Mouse (Mus musculus): ENCODE data around the gene Miga1. TPM values are rescaled to one million over a fixed set of nuclear protein-coding genes. Genes with fewer than 3 reads are reported as not detected.
A peak's percentile ranks its signal among the peaks of the same experiment; 100 is the strongest.
"Not testable (repeated sequence)": the region's sequence is repeated elsewhere in the genome, so short reads cannot be mapped to it uniquely, and the experiment has no call there.

The Miga1 gene
- total RNA-seq, 2 experiments from 2014 or later = 17.2 to 17.7 TPM

- DNase-seq = no peak
Measured at GRCm38 (mm10) chr3:152321765-152322547, 18.3 kb downstream of the Miga1 start.

GRCm38 (mm10) chr3:152320972-152321645 lies 19.1 kb downstream of the Miga1 start:
- peak; percentile 53 for DNase-seq

- not testable (repeated sequence) for DNase-seq
Measured at GRCm38 (mm10) chr3:152316447-152317173, 23.6 kb downstream of the Miga1 start.

GRCm38 (mm10) chr3:152315613-152316012 lies 24.6 kb downstream of the Miga1 start:
- peak; percentile 91 for DNase-seq

- not testable (repeated sequence) for DNase-seq
Measured at GRCm38 (mm10) chr3:152314666-152315065, 25.5 kb downstream of the Miga1 start.

GRCm38 (mm10) chr3:152309250-152309645 lies 31.0 kb downstream of the Miga1 start:
- DNase-seq = no peak

GRCm38 (mm10) chr3:152308485-152309249 lies 31.5 kb downstream of the Miga1 start:
- peak; percentile 57 for DNase-seq

GRCm38 (mm10) chr3:152305971-152306370 lies 34.2 kb downstream of the Miga1 start:
- no peak for DNase-seq

GRCm38 (mm10) chr3:152305080-152305479 lies 35.1 kb downstream of the Miga1 start:
- peak; percentile 58 for DNase-seq

- peak; percentile 68 for DNase-seq
Measured at GRCm38 (mm10) chr3:152304093-152304815, 36.0 kb downstream of the Miga1 start.

GRCm38 (mm10) chr3:152302991-152303390 lies 37.2 kb downstream of the Miga1 start:
- DNase-seq = no peak

GRCm38 (mm10) chr3:152300376-152301337 lies 39.5 kb downstream of the Miga1 start:
- no peak for DNase-seq

- DNase-seq = no peak
Measured at GRCm38 (mm10) chr3:152295896-152296295, 44.3 kb downstream of the Miga1 start.

- no peak for DNase-seq
Measured at GRCm38 (mm10) chr3:152294400-152294799, 45.8 kb downstream of the Miga1 start.

- DNase-seq = no peak
Measured at GRCm38 (mm10) chr3:152293530-152294181, 46.6 kb downstream of the Miga1 start.

- no peak for DNase-seq
Measured at GRCm38 (mm10) chr3:152291895-152292294, 48.3 kb downstream of the Miga1 start.

- DNase-seq = no peak
Measured at GRCm38 (mm10) chr3:152290175-152290798, 49.9 kb downstream of the Miga1 start.

GRCm38 (mm10) chr3:152288740-152289139 lies 51.5 kb downstream of the Miga1 start:
- peak; percentile 75 for DNase-seq

- DNase-seq = no peak
Measured at GRCm38 (mm10) chr3:152288276-152288675, 51.9 kb downstream of the Miga1 start.

Measured in heart, postnatal 4 days (tissue).